Mouse (Mus musculus) neural tube, embryonic 15.5 days (tissue): ENCODE results near the gene Rapgef2. TPM values are rescaled to one million over a fixed set of nuclear protein-coding genes. Genes with fewer than 3 reads are reported as not detected.
A peak's percentile ranks its signal among the peaks of the same experiment; 100 is the strongest.

Experiments
- ATAC-seq: fragments of 200-750 bp; cut with Nextera tagmentation; 2 replicates; pipeline ENCODE4 v1.8.0; 2017; ENCODE audit warnings: mild to moderate bottlenecking, moderate TSS enrichment, moderate library complexity; ENCODE audit not compliant: low FRiP score
- H3K27ac ChIP-seq: fragments of 300-500 bp; sonication (generic); replicated peaks from 2 replicates; pipeline ENCODE4 v1.5.1; 2015; ENCODE audit warnings: mild to moderate bottlenecking, inconsistent platforms
- H3K27me3 ChIP-seq: fragments of 300-500 bp; sonication (generic); replicated peaks from 2 replicates; pipeline ENCODE4 v1.6.1; 2015; ENCODE audit warnings: inconsistent platforms
- H3K36me3 ChIP-seq: fragments of 300-500 bp; sonication (generic); 2 replicates; pipeline ENCODE4 v1.6.1; 2015; ENCODE audit warnings: inconsistent platforms
- H3K4me1 ChIP-seq: fragments of 300-500 bp; sonication (generic); 2 replicates; pipeline ENCODE4 v1.6.1; 2015; ENCODE audit warnings: inconsistent platforms
- H3K4me2 ChIP-seq: fragments of 300-500 bp; sonication (generic); 2 replicates; pipeline ENCODE4 v1.6.1; 2015; ENCODE audit warnings: inconsistent platforms, mild to moderate bottlenecking, moderate library complexity
- H3K4me3 ChIP-seq: fragments of 300-500 bp; sonication (generic); replicated peaks from 2 replicates; pipeline ENCODE4 v1.5.1; 2015; ENCODE audit warnings: mild to moderate bottlenecking, inconsistent platforms
- H3K9ac ChIP-seq: fragments of 300-500 bp; sonication (generic); replicated peaks from 2 replicates; pipeline ENCODE4 v1.6.1; 2015; ENCODE audit warnings: mild to moderate bottlenecking, inconsistent platforms
- H3K9me3 ChIP-seq: fragments of 300-500 bp; sonication (generic); replicated peaks from 2 replicates; pipeline ENCODE4 v1.6.1; 2016; ENCODE audit warnings: inconsistent platforms
- WGBS: fragments of 180-500 bp; shearing (Covaris S2); methylation state at CpG from one replicate; pipeline ENCODE4 v1.1.7; 2015; ENCODE audit warnings: mixed read lengths; 5-methylcytosine and 5-hydroxymethylcytosine counted together
- polyA plus RNA-seq: library from polyadenylated mRNA; unstranded; fragments of >200 nt; fragmentation: Nextera tagmentation; extraction: Ambion mirVana; gene quantifications from 2 replicates; pipeline ENCODE4 v1.2.1, GENCODE M21; 2015

The Rapgef2 gene
- polyA plus RNA-seq: 10.9 and 11.2 TPM in 2 replicates

DNA sequence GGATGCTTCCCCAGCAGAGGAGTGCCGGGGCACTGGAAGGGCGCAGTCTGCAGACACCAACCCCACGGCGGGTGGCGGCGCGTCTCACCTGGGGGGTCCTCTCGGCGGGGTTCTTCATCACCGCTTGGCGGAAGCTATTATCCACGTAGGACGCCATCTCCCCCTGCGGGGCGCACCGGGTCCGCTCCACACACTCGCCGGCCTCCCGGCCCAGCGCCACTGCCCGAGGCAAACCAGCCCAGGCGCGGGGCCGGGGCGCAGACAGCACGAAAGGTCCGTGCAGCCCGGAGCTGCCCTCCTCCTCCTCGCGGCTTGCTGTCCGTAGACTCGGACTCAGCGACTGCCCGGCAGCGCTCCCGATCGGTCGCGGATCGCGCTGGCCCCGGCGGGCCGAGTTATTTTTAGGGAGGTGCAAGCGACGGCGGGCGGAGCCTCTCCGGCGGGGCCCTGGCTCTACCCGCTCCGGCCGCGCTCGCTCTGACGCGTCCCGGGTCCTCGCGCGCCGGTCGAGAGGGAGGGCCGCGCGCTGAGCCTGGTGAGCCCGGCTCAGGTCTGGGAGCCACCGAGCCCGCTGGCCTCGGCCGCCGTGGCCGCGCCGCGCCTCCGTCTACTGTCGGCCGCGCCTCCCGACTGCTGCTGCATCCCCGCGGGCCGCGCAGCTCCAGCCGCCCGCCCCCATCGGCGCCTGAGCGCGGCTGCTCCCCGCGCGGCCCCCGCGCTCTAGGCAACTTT lies at the start of gene Rapgef2:
Gene Rapgef2 (minus strand): TSS at position 142 of the 732 bp plus-strand sequence.
- Histone ChIP-seq H3K36me3 (no peaks in the 10 kb centered on the region), H3K4me1 (peaks cover 49% of the 10 kb centered on the region), H3K27ac (peak within 1 kb of the TSS; percentile 92), H3K4me3 (peak within 1 kb of the TSS; percentile 86), H3K9me3 (no peaks in the 10 kb centered on the region), H3K4me2 (peak within 1 kb of the TSS; percentile 82), H3K27me3 (0 out of 2 replicates have a peak, but pooled peaks cover 3% of the 10 kb centered on the region), H3K9ac (peak within 1 kb of the TSS; percentile 89)
- peak; percentile 79 for ATAC-seq
- under 1% methylated on average over 67 of the region's 97 CpGs for whole genome bisulfite sequencing

DNA sequence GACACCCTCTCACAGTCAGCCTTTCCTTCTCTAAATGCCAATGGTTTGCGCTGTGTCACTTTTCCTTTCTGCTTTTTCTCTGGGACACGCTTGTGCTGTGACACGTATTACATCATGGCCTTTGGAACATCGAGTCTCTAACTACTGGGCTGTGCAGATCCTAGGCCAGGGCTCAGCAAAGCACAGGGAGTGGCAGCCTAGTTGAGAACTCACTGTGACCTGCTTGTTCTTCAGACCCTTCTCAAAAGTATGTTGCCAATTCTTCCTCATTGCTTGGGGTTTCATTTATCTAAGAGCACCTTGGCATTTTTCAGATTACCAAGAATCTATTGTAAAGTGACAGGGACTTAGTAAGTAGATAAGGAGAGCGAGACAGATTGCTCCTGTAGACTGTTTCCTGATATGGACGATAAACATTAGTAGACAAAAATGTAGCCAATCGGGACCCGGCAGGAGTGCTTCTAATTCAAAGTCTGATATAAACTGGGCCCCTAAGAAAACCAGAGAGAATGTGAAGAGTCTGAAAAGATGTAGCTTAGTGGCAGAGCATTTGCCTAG lies 47.4 kb upstream of the Rapgef2 start:
- Histone ChIP-seq H3K4me3 (no peak overlapping the region), H3K4me2 (no peak overlapping the region), H3K9ac (no peak overlapping the region), H3K27me3 (no peaks in the 10 kb centered on the region), H3K27ac (no peak overlapping the region), H3K4me1 (0 out of 2 replicates have a peak, but pooled peaks cover 3% of the 10 kb centered on the region), H3K9me3 (no peaks in the 10 kb centered on the region), H3K36me3 (no peaks in the 10 kb centered on the region)
- WGBS: 92% methylated on average over 8 of the region's 8 CpGs
- no peak for ATAC-seq

DNA sequence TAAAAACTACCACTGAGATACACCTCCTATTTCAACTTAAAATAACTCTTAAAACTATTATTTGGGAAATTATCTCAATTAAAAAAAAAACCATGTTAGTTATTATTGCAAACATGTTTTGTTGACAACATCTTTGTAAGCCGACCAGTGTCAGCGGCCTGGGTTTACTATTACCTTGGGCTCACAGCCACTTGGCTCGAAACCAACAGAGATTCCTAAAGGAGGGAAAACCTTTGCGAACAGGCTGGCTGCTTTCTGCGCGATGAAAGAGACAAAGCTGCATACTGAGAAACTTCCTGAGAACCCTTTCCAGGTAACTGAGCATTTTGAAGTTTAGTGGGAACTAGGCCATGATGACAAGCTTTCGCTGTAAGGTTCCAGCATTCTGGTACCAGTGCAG lies 46.7 kb upstream of the Rapgef2 start:
- WGBS: 82% methylated on average over 7 of the region's 7 CpGs
- Histone ChIP-seq H3K27ac (no peak overlapping the region), H3K36me3 (no peaks in the 10 kb centered on the region), H3K4me2 (no peak overlapping the region), H3K27me3 (no peaks in the 10 kb centered on the region), H3K9ac (no peak overlapping the region), H3K9me3 (no peaks in the 10 kb centered on the region), H3K4me1 (0 out of 2 replicates have a peak, but pooled peaks cover 3% of the 10 kb centered on the region), H3K4me3 (no peak overlapping the region)
- no peak for ATAC-seq

DNA sequence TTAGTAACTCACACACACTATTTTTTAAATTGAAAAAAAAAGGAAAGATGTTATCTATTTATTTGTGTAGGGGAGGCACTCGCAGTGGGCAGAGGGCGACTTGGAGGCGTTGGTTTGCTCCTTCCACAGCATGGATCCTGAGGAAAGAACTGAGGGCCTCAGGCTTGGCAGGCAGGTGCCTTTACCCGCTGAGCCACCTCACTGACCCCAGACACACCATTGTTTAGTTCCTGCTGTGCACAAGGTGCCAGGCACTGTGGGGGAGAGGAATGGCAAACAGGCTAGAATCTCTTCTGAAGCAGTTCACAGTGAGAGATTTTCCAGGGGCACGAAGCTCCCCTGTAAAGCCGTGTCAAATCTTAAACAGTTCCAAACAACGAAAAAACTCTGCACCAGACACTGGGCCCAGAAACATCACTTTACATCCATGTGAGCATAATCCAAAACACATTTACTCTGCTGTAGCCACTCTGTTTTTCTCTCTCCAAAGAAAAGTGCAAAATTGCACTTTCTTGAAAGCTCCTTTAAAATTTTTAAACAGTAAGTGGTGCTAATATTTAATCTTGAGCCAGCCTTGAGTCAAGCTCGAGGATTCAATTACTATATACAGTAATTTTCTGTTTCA lies 43.5 kb upstream of the Rapgef2 start:
- H3K36me3 ChIP-seq: no peaks in the 10 kb centered on the region
- H3K27ac ChIP-seq: no peak overlapping the region
- no peak overlapping the region for H3K4me2 ChIP-seq
- no peak for ATAC-seq
- no peak overlapping the region for H3K9ac ChIP-seq
- no peaks in the 10 kb centered on the region for H3K9me3 ChIP-seq
- 31% methylated on average over 8 of the region's 8 CpGs for WGBS
- no peaks in the 10 kb centered on the region for H3K27me3 ChIP-seq
- H3K4me1 ChIP-seq: peaks cover 11% of the 10 kb centered on the region
- no peak overlapping the region for H3K4me3 ChIP-seq

DNA sequence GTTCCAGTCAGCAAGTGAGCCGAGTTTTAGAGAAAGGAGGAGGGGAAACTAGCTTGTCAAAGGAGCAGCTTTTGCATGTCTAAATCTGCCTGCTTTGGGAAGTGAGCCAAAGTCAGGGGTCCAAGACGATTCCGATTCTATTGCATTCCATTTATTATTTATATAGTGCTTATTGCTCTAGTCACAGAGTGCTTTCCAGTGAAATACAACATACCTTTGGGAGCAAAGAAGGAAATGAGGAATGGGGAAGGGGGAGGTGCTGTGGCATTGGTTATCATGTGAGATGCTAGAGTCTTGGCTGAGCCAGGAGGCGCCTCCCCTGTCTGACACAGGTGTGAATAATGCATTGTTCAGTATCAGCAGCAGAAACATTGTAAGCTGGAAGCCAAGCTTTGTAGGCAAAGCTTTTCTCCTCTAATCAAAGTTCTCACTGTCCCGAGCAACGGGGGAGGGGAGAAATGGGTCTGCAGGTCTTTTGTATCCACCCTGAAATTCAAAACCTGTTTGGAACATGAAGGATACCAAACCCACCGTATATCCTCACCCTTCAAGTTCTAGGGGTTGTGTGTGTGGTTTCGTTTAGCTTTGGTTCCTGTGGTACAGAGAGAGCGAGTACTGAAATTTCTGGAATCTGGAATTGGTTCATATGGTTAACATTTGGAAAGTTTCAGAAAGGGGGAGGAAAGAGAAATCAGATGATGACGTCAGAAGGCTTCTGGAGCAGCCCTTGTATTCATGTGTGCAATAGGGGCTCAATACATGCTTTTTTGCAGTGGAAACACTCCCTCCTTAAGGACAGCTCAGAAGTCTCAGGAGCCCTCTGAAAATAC lies 38.6 kb upstream of the Rapgef2 start:
- no peak overlapping the region for H3K4me3 ChIP-seq
- peak overlapping the region; percentile 17; the same call in 1 of the 2 replicates for H3K4me2 ChIP-seq
- H3K27me3 ChIP-seq: no peaks in the 10 kb centered on the region
- WGBS: 46% methylated on average over 10 of the region's 10 CpGs
- no peaks in the 10 kb centered on the region for H3K36me3 ChIP-seq
- no peak overlapping the region for H3K9ac ChIP-seq
- H3K4me1 ChIP-seq: peaks cover 20% of the 10 kb centered on the region
- H3K9me3 ChIP-seq: no peaks in the 10 kb centered on the region
- 0 out of 2 replicates have a peak overlapping the region, but pooled peaks have one; percentile 18 for H3K27ac ChIP-seq
- peak; percentile 54; the same call in 1 of the 2 replicates for ATAC-seq

DNA sequence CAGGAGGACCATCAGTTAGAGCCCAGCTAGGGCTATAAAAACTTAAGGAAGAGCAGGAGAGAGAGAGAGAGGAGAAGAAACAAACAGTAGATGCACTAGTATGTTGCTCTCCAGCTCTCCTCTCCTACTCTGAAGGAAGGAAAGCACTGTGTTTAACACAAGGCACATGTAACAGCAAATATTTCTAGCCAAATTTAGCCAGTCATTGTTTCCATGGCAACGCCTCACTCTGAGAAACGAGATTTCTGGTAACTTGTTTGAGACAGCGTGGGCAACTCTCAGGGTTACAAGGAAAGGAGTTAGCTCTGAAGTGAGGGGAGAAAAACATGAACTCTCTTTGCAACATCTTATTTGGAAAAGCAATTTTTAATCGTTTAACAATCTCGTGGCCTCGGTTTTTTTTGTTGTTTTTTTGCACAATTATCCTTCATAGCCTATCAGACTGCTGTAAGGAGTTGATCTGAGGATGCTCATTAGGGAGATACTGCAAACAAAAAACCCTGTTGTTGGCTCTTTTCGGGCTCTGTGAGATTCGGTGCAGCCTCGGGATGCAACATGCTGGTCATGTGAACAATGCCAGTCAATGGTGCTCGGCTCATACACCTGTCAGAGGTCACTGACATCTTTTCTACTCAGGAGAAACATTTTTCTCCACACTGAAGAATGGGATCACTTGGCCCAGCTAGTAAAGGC lies 27.8 kb upstream of the Rapgef2 start:
- H3K9ac ChIP-seq: no peak overlapping the region
- no peaks in the 10 kb centered on the region for H3K9me3 ChIP-seq
- peak; percentile 80; the same call in 1 of the 2 replicates for ATAC-seq
- no peaks in the 10 kb centered on the region for H3K36me3 ChIP-seq
- peaks cover 4% of the 10 kb centered on the region; the same call in 1 of the 2 replicates for H3K4me1 ChIP-seq
- 55% methylated on average over 10 of the region's 10 CpGs for WGBS
- no peak overlapping the region for H3K27ac ChIP-seq
- no peaks in the 10 kb centered on the region for H3K27me3 ChIP-seq
- H3K4me3 ChIP-seq: no peak overlapping the region
- no peak overlapping the region for H3K4me2 ChIP-seq

DNA sequence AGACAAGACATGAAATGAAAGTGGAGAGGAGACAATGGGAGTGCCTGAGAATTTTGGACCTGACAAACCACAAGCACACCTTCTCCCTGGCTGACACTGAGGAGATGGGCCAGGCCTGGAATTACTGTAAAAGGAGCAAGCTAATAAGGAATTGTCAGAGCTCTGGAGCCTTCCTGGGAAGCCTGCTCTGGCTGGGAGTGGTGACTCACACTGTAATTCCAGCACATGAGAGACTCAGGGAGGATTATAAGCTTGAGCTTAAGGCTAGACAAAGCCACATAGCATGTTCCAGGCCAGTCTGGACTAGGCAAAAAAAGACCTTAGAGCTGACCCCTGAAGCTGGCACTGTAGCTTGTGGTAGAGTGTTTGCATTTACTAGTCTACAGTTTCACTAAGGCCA lies 25.6 kb upstream of the Rapgef2 start:
- no peak for ATAC-seq
- Histone ChIP-seq H3K27me3 (no peaks in the 10 kb centered on the region), H3K4me3 (no peak overlapping the region), H3K4me2 (no peak overlapping the region), H3K27ac (no peak overlapping the region), H3K9ac (no peak overlapping the region), H3K36me3 (no peaks in the 10 kb centered on the region), H3K4me1 (peaks cover 4% of the 10 kb centered on the region; the same call in 1 of the 2 replicates), H3K9me3 (no peaks in the 10 kb centered on the region)

DNA sequence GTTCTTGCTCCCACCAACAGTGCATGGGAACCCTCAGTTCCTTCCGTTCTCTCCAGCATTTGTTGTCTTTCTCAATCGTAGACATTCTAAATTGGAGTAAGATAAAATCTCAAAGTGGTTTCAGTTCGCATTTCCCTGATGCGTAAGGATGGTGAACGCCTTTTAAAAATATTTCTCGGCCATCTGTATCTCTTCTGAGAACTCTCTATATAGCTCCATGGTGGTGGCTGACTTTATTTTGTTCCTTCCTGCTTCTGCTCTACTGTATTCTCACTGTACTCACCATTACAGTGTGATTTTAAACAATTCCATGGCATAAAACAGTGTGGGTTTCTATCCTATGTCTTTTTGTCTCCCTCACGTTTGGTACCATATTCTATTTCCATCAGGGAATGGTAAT lies 23.9 kb upstream of the Rapgef2 start:
- no peak overlapping the region for H3K4me3 ChIP-seq
- H3K4me2 ChIP-seq: no peak overlapping the region
- no peaks in the 10 kb centered on the region for H3K36me3 ChIP-seq
- ATAC-seq: no peak
- WGBS: 81% methylated on average over 7 of the region's 7 CpGs
- no peak overlapping the region for H3K9ac ChIP-seq
- no peaks in the 10 kb centered on the region for H3K27me3 ChIP-seq
- H3K4me1 ChIP-seq: peaks cover 4% of the 10 kb centered on the region; the same call in 1 of the 2 replicates
- H3K9me3 ChIP-seq: no peaks in the 10 kb centered on the region
- H3K27ac ChIP-seq: no peak overlapping the region

DNA sequence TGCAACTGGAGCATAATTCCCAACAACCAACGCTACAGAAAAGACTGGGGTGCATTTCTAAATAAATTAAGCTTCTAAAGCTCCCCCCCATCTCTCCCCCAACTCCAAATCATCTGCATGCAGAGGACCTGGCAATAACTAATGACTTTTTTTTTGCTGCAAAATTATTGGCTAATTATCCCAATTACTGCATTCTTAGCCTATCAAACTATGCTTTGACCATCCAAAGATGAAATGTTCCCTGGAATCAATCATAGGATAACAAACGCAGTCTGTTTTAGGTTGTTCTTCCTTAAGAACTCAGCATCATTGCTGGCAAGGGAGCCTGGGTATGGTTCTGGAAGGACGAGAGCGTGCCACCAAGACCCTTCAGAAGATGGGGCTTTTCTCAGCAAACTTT lies 22.3 kb upstream of the Rapgef2 start:
- no peaks in the 10 kb centered on the region for H3K4me1 ChIP-seq
- no peak overlapping the region for H3K4me3 ChIP-seq
- no peaks in the 10 kb centered on the region for H3K36me3 ChIP-seq
- H3K9me3 ChIP-seq: no peaks in the 10 kb centered on the region
- no peak overlapping the region for H3K4me2 ChIP-seq
- no peak overlapping the region for H3K9ac ChIP-seq
- no peak for ATAC-seq
- 90% methylated on average over 4 of the region's 4 CpGs for WGBS
- no peak overlapping the region for H3K27ac ChIP-seq
- no peaks in the 10 kb centered on the region for H3K27me3 ChIP-seq

DNA sequence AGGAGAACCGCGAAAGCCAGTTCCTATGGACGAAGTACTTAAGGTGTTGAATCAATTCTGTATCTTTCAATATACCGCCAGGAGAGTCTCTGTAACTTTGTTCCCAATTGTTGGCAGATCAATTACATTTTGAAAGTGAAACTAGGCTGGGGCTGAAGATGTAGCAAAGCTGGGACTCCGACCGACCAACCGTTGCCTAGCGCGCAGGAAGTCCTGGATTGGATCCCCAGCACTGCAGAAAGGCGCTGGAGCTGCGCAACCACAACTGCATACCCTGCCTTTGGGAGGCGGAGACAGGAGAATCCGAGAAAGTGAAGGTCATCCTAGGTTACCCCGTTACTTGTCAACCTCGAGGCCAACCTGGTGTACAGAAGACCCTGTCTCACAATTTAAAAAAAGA lies 13.1 kb upstream of the Rapgef2 start:
- H3K4me1 ChIP-seq: no peaks in the 10 kb centered on the region
- WGBS: 89% methylated on average over 15 of the region's 15 CpGs
- H3K9ac ChIP-seq: no peak overlapping the region
- H3K27ac ChIP-seq: no peak overlapping the region
- no peak overlapping the region for H3K4me3 ChIP-seq
- H3K36me3 ChIP-seq: no peaks in the 10 kb centered on the region
- H3K9me3 ChIP-seq: no peaks in the 10 kb centered on the region
- ATAC-seq: no peak
- H3K4me2 ChIP-seq: no peak overlapping the region
- no peaks in the 10 kb centered on the region for H3K27me3 ChIP-seq

DNA sequence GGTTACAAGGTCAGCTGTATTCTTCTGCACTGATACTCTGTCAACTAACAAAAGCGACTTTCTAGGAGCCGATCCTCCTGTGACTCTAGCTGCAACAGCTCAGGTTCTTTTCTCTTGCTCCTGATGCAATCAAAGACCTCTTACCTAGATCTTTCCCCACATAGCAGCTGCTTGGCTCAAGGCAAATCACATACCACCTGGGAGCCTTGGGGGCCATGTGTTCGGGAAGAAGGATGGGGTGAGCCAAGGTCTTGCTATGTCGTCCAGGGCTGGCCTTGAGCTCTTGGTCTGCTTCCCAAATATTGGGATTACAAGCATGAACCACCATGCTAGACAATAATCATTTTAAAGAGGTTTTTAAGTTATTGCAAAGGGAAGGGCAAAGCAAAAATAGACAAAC lies 11.0 kb upstream of the Rapgef2 start:
- H3K27me3 ChIP-seq: no peaks in the 10 kb centered on the region
- H3K4me3 ChIP-seq: no peak overlapping the region
- WGBS: 92% methylated on average over 4 of the region's 4 CpGs
- H3K4me1 ChIP-seq: no peaks in the 10 kb centered on the region
- no peak overlapping the region for H3K27ac ChIP-seq
- H3K9ac ChIP-seq: no peak overlapping the region
- H3K4me2 ChIP-seq: no peak overlapping the region
- H3K9me3 ChIP-seq: no peaks in the 10 kb centered on the region
- H3K36me3 ChIP-seq: no peaks in the 10 kb centered on the region
- ATAC-seq: no peak
